Mouse (Mus musculus) mouse trophoblast stem cell (cell line): ENCODE results near the gene Ceacam20.
"Not testable (repeated sequence)": the region's sequence is repeated elsewhere in the genome, so short reads cannot be mapped to it uniquely, and the experiment has no call there.

ENCODE experiments used
- in situ Hi-C, 2 experiments: fragments of 300-500 bp; cut with MseI, MboI; formaldehyde crosslinking; loops; 2 replicates in 1 of 2; 3 replicates in 1 of 2; pipeline ENCODE4 v1.15.1; 2025

Ceacam20 gene

GRCm38 (mm10) chr7:19948956-19949355 lies 16.3 kb upstream of the Ceacam20 start:
- in situ Hi-C loops: no loop called here

GRCm38 (mm10) chr7:19949996-19950395 lies 15.2 kb upstream of the Ceacam20 start:
- in situ Hi-C loops: loop anchor here in 1 of 2 experiments (5.0 kb wide), 1 partner anchor 38 kb away; no protein-coding TSS in a partner anchor

GRCm38 (mm10) chr7:19950589-19950988 lies 14.6 kb upstream of the Ceacam20 start, which contains the start of gene Igsf23:
TSS of gene Igsf23 (minus strand) at chr7:19950756.
- in situ Hi-C loops: loop anchor here in 1 of 2 experiments (5.0 kb wide), 1 partner anchor 38 kb away; no protein-coding TSS in a partner anchor

- in situ Hi-C loops: loop anchor here in 1 of 2 experiments (5.0 kb wide), 1 partner anchor 40 kb away; no protein-coding TSS in a partner anchor
Measured at GRCm38 (mm10) chr7:19952320-19952986, 12.8 kb upstream of the Ceacam20 start.

- in situ Hi-C loops: loop anchor here in 1 of 2 experiments (5.0 kb wide), 1 partner anchor 41 kb away; no protein-coding TSS in a partner anchor
Measured at GRCm38 (mm10) chr7:19953054-19953453, 12.2 kb upstream of the Ceacam20 start.

GRCm38 (mm10) chr7:19955861-19956260 lies 9.4 kb upstream of the Ceacam20 start:
- in situ Hi-C loops: loop anchor here in 1 of 2 experiments (5.0 kb wide), 1 partner anchor 44 kb away; no protein-coding TSS in a partner anchor

- in situ Hi-C loops: loop anchor here in 1 of 2 experiments (5.0 kb wide), 1 partner anchor 44 kb away; no protein-coding TSS in a partner anchor
Measured at GRCm38 (mm10) chr7:19956341-19956781, 8.9 kb upstream of the Ceacam20 start.

- in situ Hi-C loops: no loop called here
Measured at GRCm38 (mm10) chr7:19962423-19962822, 2.8 kb upstream of the Ceacam20 start.

GRCm38 (mm10) chr7:19969106-19969505 lies 3.9 kb downstream of the Ceacam20 start:
- in situ Hi-C loops: no loop called here

- in situ Hi-C loops: no loop called here
Measured at GRCm38 (mm10) chr7:19969541-19970090, 4.4 kb downstream of the Ceacam20 start.

- in situ Hi-C loops: no loop called here
Measured at GRCm38 (mm10) chr7:19970196-19970595, 5.0 kb downstream of the Ceacam20 start.

GRCm38 (mm10) chr7:19971516-19971915 lies 6.3 kb downstream of the Ceacam20 start:
- in situ Hi-C loops: no loop called here

GRCm38 (mm10) chr7:19991165-19991564 lies 26.0 kb downstream of the Ceacam20 start, which contains the start of gene Nlrp9b:
TSS of gene Nlrp9b (plus strand) at chr7:19991465.
- in situ Hi-C loops: not testable (repeated sequence)

GRCm38 (mm10) chr7:19996721-19997120 lies 31.5 kb downstream of the Ceacam20 start:
- in situ Hi-C loops: not testable (repeated sequence)

- in situ Hi-C loops: no loop called here
Measured at GRCm38 (mm10) chr7:20009987-20010386, 44.8 kb downstream of the Ceacam20 start.
